Mouse (Mus musculus) T-cell, adult 66 days (primary cell): ENCODE data around the gene Pycr2. TPM values are rescaled to one million over a fixed set of nuclear protein-coding genes. Genes with fewer than 3 reads are reported as not detected.

Experiments
- total RNA-seq, 2 experiments: library from RNA; stranded (reverse); gene quantifications; 3 replicates in 1 of 2; 4 replicates in 1 of 2; pipeline ENCODE4 v1.2.4; 2023

Gene Pycr2
- 10 to 100 TPM; 50.7 to 51.5 TPM for total RNA-seq

DNA sequence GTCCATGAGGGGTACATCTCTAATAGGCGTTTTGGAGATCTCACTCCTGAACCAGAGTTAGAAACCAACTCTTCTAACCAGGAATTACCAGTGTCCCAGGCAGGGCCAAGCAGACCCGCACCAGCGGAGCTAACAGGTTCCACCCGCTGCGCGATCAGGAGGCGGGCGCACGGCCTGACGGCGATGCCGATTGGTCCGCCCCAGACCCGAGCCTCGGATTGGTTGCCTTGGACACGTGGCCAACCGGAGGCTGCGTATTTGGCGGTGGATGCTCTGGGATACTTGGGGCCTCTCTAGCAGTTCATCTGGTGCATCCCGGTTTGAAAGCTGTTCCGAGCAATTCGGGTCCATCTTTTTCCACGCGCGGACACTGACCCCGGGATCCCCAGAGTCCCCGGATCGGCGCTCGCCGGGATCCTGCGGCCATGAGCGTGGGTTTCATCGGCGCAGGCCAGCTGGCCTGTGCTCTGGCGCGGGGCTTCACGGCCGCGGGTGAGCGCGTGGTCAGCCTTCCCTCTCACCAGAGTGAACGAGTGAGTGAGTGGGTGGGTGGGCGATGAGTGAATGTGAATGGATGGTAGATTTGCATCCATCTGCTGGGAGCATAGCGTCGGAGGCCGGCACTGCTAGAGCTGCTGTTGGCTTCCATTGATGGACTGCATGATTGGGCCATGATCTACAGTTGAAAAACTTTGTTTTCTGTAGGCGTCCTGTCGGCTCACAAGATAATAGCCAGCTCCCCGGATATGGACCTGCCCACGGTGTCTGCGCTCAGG, at the start of gene Pycr2:
TSS of gene Pycr2 (plus strand) at position 255 of the 776 bp plus-strand sequence.

DNA sequence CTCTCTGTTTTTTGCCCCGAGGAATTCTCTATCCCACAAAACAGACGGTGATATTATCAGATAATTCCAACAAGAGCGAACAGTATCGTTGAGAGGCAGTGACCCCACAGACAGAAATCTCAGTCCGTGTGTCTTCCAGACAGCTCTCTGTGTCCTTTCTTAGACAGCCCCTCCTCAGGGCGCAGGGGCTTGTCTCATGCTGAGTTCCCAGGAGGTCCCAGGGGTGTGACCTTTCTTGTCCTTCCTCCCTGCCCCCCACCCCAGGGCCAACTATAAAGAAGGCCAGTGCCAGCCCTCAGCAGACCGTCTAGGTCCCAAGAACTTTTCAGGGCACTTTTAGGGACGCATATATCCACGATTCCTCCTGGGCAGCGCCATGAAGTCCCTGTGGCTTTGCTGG, 11.3 kb upstream of the Pycr2 start, which contains the start of gene Lefty2:
TSS of gene Lefty2 (plus strand) at position 301 of the 400 bp plus-strand sequence.

DNA sequence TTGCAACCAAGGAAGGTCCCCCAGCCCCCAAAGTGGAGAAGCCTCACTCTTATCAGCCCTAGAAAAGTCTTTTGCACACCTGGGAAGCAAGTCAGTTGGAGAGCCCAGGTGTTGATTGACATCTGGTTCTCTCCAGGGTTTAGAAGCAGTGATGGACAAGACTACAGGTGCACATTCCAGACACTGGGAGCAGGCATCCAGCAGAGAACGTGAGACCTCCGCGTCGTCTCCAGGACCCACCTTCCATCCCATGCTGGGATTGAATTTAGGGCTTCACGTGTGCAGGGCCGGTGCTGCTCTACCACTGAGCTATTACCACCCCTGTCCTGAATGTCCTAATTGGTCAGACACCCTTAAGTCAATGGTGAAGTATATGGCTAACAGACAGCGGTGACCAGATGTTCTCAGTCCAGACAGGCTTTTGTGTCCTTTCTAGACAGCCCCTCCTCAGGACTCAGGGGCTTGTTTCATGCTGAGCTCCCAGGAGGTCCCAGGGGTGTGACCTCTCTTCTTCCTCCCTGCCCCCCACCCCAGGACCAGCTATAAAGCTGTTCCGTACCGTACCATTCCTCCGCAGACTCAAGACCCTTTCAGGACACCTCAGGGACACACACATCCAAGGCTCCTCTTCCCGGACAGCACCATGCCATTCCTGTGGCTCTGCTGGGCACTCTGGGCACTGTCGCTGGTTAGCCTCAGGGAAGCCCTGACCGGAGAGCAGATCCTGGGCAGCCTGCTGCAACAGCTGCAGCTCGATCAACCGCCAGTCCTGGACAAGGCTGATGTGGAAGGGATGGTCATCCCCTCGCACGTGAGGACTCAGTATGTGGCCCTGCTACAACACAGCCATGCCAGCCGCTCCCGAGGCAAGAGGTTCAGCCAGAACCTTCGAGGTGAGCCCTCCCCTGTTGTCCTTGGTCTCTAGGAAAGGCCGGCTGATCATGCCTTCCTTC, 30.6 kb downstream of the Pycr2 start, which contains the start of gene Lefty1:
TSS of gene Lefty1 (plus strand) at position 556 of the 953 bp plus-strand sequence.

DNA sequence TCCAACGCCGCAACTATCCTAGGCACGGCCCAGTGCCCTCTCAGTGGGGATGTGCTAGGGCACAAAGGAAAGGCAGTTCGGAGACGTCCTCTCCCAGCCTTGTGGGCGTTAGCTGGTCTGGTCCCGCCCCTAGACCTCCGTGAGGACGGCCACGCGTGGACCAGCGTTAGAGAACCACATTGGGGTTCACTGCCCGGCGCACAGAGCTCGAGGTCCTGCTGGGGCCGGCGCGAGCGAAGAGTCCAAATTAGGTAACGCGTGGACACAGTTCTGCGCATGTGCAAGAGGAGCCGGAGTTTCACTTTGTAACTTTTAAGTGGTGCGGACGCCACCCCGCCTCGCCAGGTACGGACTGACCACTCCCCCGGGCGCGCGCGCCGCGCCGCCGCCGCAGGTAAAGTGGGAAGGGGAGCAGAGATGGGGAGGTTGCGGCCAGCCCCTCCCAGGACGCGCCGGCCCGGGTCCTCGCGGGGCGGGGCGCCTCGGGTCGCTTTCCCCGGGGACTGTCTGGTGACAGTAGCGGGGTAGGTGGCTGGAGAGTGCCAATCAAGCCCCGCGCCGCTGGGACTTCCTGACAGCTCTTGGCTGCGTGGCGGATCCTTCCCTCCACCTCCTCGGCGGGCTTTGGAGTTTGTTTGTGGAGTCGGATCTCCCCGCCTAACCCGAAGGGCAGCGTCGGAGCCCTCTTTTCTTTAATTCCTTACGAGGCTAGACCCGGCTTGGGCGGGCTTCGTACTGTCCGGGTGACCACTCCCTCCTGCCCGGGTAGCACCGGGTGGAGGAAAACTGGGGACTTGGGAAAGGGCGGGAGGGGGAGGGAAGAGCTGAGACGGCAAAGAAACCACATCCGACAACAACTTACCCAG, 38.3 kb downstream of the Pycr2 start, which contains the start of gene Tmem63a:
TSS of gene Tmem63a (plus strand) at position 179 of the 866 bp plus-strand sequence.

Other genes starting within 250 kb of the Pycr2 start
- gene Mixl1, start 207.3 kb upstream of the Pycr2 start, total RNA-seq: not detected
- 10 to 100 TPM; 48.9 to 51.3 TPM for gene Acbd3, start 178.2 kb upstream of the Pycr2 start, total RNA-seq
- 100 to 1,000 TPM; 643 to 664 TPM for gene H3f3a, start 90.3 kb upstream of the Pycr2 start, total RNA-seq
- 10 to 100 TPM; 48.1 to 53.3 TPM for gene Sde2, start 53.2 kb upstream of the Pycr2 start, total RNA-seq
- gene Lefty2, start 11.2 kb upstream of the Pycr2 start, total RNA-seq: not detected
- not detected for gene Lefty1, start 30.7 kb downstream of the Pycr2 start, total RNA-seq
- gene Tmem63a, start 38.1 kb downstream of the Pycr2 start, total RNA-seq: 10 to 100 TPM; 57.7 to 60.3 TPM
- 10 to 100 TPM; 55.7 to 67.2 TPM for gene Ephx1, start 116.6 kb downstream of the Pycr2 start, total RNA-seq
- gene 9130409I23Rik, start 146.9 kb downstream of the Pycr2 start, total RNA-seq: not detected
- 10 to 100 TPM; 29.1 to 38.3 TPM for gene Nvl, start 239.9 kb downstream of the Pycr2 start, total RNA-seq
- gene Cnih4, start 240.4 kb downstream of the Pycr2 start, total RNA-seq: 10 to 100 TPM; 18.0 to 21.4 TPM